In genomic region chr5:145110401-145110800, GRCm38 (mm10) we compare ENCODE assay signal across 27 mouse cellular contexts. TPM values are rescaled to one million over a fixed set of nuclear protein-coding genes. Genes with fewer than 3 reads are reported as not detected.
"Had no signal": no experiment of that assay in that cellular context is flagged by ENCODE, and none has a peak within 500 bp of the region (broad histone marks: within the 10 kb centered on the region; RNA-seq: fewer than 3 reads in every experiment).

No protein-coding gene starts in this region.

- H3K9me3 ChIP-seq: kidney, embryonic 15.5 days; liver, embryonic 13.5 days had no signal

- H3K27me3 ChIP-seq: kidney, embryonic 15.5 days had no signal

- DNase-seq: kidney, adult 11 months; kidney, adult 8-10 months; kidney, postnatal 10 days; kidney, postnatal 36 days; layer of hippocampus, postnatal 36 days; liver, embryonic 13.5 days; lung, adult 2 months; midbrain, embryonic 14.5 days; retina, postnatal 1 day; right cerebral cortex, postnatal 25 days; thymus, postnatal 25 days had no signal

- H3K4me3 ChIP-seq: kidney, embryonic 15.5 days; left cerebral cortex, adult 2 months; liver, embryonic 13.5 days had no signal

- H3K27ac ChIP-seq: kidney, embryonic 15.5 days; left cerebral cortex, adult 2 months; liver, embryonic 13.5 days; macrophage had no signal

- H3K4me2 ChIP-seq: kidney, embryonic 15.5 days; liver, embryonic 13.5 days; midbrain, embryonic 11.5 days had no signal

- H3K9ac ChIP-seq: kidney, embryonic 15.5 days; liver, embryonic 13.5 days had no signal

RNA-seq across cellular contexts. Expression of gene Kpna7, which starts 26.6 kb away (rescaled TPM):
- total RNA-seq: layer of hippocampus, adult 8-10 months; layer of hippocampus, postnatal 10 days; layer of hippocampus, postnatal 36 days; left cerebral cortex, adult 2 months; left cerebral cortex, postnatal 10 days; left cerebral cortex, postnatal 36 days; liver, adult 2 months; megakaryocyte-erythroid progenitor cell, adult 5-6 weeks; midbrain, postnatal 0 days had no signal
- polyA plus RNA-seq: kidney, embryonic 15.5 days; limb, embryonic 14.5 days; liver, adult 2 months; lung, adult 2 months; lung, embryonic 16.5 days; macrophage; midbrain, embryonic 11.5 days; midbrain, embryonic 14.5 days; midbrain, postnatal 0 days; neural tube, embryonic 11.5 days; neural tube, embryonic 14.5 days; spleen, adult 2 months had no signal
